Mouse (Mus musculus): ENCODE measurements at regions not wholly inside any gene's neighbourhood (a gene's known extent, or its start where the extent isn't known, plus 50 kb on each side); places are given as distances from the start of the nearest gene placed in this dataset.
A peak's percentile ranks its signal among the peaks of the same experiment; 100 is the strongest.

GRCm38 (mm10) chr13:82187196-82187595, 404.3 kb downstream of the Cetn3 start:
- no peak for DNase-seq

- DNase-seq = no peak
Observed at GRCm38 (mm10) chr13:82200739-82201138, 417.9 kb downstream of the Cetn3 start.

- DNase-seq = no peak
Observed at GRCm38 (mm10) chr13:82225430-82225829, 442.6 kb downstream of the Cetn3 start.

GRCm38 (mm10) chr13:82233901-82234300, 451.0 kb downstream of the Cetn3 start:
- no peak for DNase-seq

- no peak for DNase-seq
Observed at GRCm38 (mm10) chr13:82246231-82246630, 463.4 kb downstream of the Cetn3 start.

GRCm38 (mm10) chr13:82250361-82250760, 467.5 kb downstream of the Cetn3 start:
- DNase-seq = no peak

- no peak for DNase-seq
Observed at GRCm38 (mm10) chr13:82258491-82258935, 475.6 kb downstream of the Cetn3 start.

- no peak for DNase-seq
Observed at GRCm38 (mm10) chr13:82264236-82264635, 481.4 kb downstream of the Cetn3 start.

GRCm38 (mm10) chr13:82265170-82265569, 482.3 kb downstream of the Cetn3 start:
- DNase-seq = no peak

- DNase-seq = no peak
Observed at GRCm38 (mm10) chr13:82265736-82266135, 482.9 kb downstream of the Cetn3 start.

GRCm38 (mm10) chr13:82274733-82275132, 491.9 kb downstream of the Cetn3 start:
- no peak for DNase-seq

- no peak for DNase-seq
Observed at GRCm38 (mm10) chr13:82276001-82276400, 493.1 kb downstream of the Cetn3 start.

- DNase-seq = no peak
Observed at GRCm38 (mm10) chr13:82280744-82281143, 497.9 kb downstream of the Cetn3 start.

GRCm38 (mm10) chr13:82295834-82296233, 513.0 kb downstream of the Cetn3 start:
- no peak for DNase-seq

- no peak for DNase-seq
Observed at GRCm38 (mm10) chr13:82304227-82304626, 521.4 kb downstream of the Cetn3 start.

- no peak for DNase-seq
Observed at GRCm38 (mm10) chr13:82305076-82305475, 522.2 kb downstream of the Cetn3 start.

GRCm38 (mm10) chr13:82308336-82308735, 525.5 kb downstream of the Cetn3 start:
- DNase-seq = no peak

- no peak for DNase-seq
Observed at GRCm38 (mm10) chr13:82316573-82317202, 533.8 kb downstream of the Cetn3 start.

- DNase-seq = peak; percentile 14 to 35
Observed at GRCm38 (mm10) chr13:82317203-82317580, 534.3 kb downstream of the Cetn3 start.

- no peak for DNase-seq
Observed at GRCm38 (mm10) chr13:82318395-82318794, 535.5 kb downstream of the Cetn3 start.

- DNase-seq = no peak
Observed at GRCm38 (mm10) chr13:82354355-82354754, 571.5 kb downstream of the Cetn3 start.

GRCm38 (mm10) chr13:82355296-82355695, 572.4 kb downstream of the Cetn3 start:
- no peak for DNase-seq

- DNase-seq = no peak
Observed at GRCm38 (mm10) chr13:82359442-82359841, 576.6 kb downstream of the Cetn3 start.

- DNase-seq = no peak
Observed at GRCm38 (mm10) chr13:82360711-82361110, 577.8 kb downstream of the Cetn3 start.

- no peak for DNase-seq
Observed at GRCm38 (mm10) chr13:82361379-82361778, 578.5 kb downstream of the Cetn3 start.

Data from cerebellum, postnatal 14 days (tissue).